Comparison of ENCODE assay signal across 10 mouse cellular contexts in genomic region chr6:71980165-71980564, GRCm38 (mm10).
DNase-seq lines count a peak whose midpoint lies in the region; ATAC-seq and TF ChIP-seq lines count a peak whose summit lies in the region.
"Had no signal": no experiment of that assay in that cellular context is flagged by ENCODE, and none has a peak within 500 bp of the region (broad histone marks: within the 10 kb centered on the region; RNA-seq: fewer than 3 reads in every experiment).

No protein-coding gene starts in this region.

- TF ChIP-seq CTCF in left cerebral cortex, adult 2 months (IDR thresholded peaks at IDR 0.05): no peak

- peak overlapping the region; percentile 1; the same call in 1 of the 2 replicates for H3K4me2 ChIP-seq in heart, embryonic 14.5 days (ENCODE audit: low read length)
- H3K4me2 ChIP-seq in midbrain, embryonic 13.5 days (replicated peaks): no peak overlapping the region

- peaks cover 40% of the 10 kb centered on the region for H3K36me3 ChIP-seq in heart, embryonic 14.5 days (ENCODE audit: control insufficient read depth, insufficient read depth, low read length)
- H3K36me3 ChIP-seq in midbrain, embryonic 13.5 days: peaks cover 64% of the 10 kb centered on the region

- DNase-seq in left cerebral cortex, adult 2 months (ENCODE audit: extremely low spot score in 1 of 2, low spot score in 2 of 2): no peak
- DNase-seq in left cerebral cortex, postnatal 10 days (ENCODE audit: extremely low spot score in 1 of 2, low spot score in 2 of 2): no peak
- no peak for DNase-seq in urinary bladder, postnatal 36 days (ENCODE audit: low spot score in 2 of 2)
- DNase-seq in layer of hippocampus, adult 9-10 months (ENCODE audit: low spot score): no peak
- DNase-seq: lung, adult 18-20 months had no signal

- H3K9ac ChIP-seq in heart, embryonic 14.5 days (ENCODE audit: low read length): no peak overlapping the region
- H3K9ac ChIP-seq in midbrain, embryonic 13.5 days (replicated peaks): no peak overlapping the region

- no peaks in the 10 kb centered on the region for H3K9me3 ChIP-seq in heart, embryonic 14.5 days (ENCODE audit: control insufficient read depth, low read length)
- no peaks in the 10 kb centered on the region for H3K9me3 ChIP-seq in midbrain, embryonic 13.5 days

- WGBS in heart, embryonic 14.5 days: 24% methylated on average over 8 of the region's 8 CpGs
- WGBS in midbrain, embryonic 13.5 days: 90% methylated on average over 8 of the region's 8 CpGs

- H3K27me3 ChIP-seq in heart, embryonic 14.5 days (ENCODE audit: control insufficient read depth, insufficient read depth, low read length): no peaks in the 10 kb centered on the region
- H3K27me3 ChIP-seq in midbrain, embryonic 13.5 days: no peaks in the 10 kb centered on the region

- peak overlapping the region; percentile 76 for H3K27ac ChIP-seq in left cerebral cortex, adult 2 months
- peak overlapping the region; percentile 83 for H3K27ac ChIP-seq in heart, embryonic 14.5 days (replicated peaks in 1 of 2; ENCODE audit: control insufficient read depth in 1 of 2, insufficient read depth in 1 of 2, low read depth in 2 of 2, low read length in 2 of 2)
- H3K27ac ChIP-seq in midbrain, embryonic 13.5 days: no peak overlapping the region

- H3K4me3 ChIP-seq in left cerebral cortex, adult 2 months: no peak overlapping the region
- H3K4me3 ChIP-seq in heart, embryonic 14.5 days (ENCODE audit: control insufficient read depth in 1 of 2, insufficient read depth in 1 of 2, low read depth in 1 of 2, low read length in 2 of 2): no peak overlapping the region
- no peak overlapping the region for H3K4me3 ChIP-seq in midbrain, embryonic 13.5 days (replicated peaks)

- peaks cover 29 to 32% of the 10 kb centered on the region in 2 experiments for H3K4me1 ChIP-seq in heart, embryonic 14.5 days (ENCODE audit: control insufficient read depth in 2 of 2, insufficient read depth in 2 of 2, low read length in 2 of 2)
- no peaks in the 10 kb centered on the region for H3K4me1 ChIP-seq in midbrain, embryonic 13.5 days (replicated peaks)

- intact Hi-C loops in left cerebral cortex, adult 2 months (cut with DNase I): loop anchor here (2.0 to 5.0 kb wide), 2 partner anchors 67 to 237 kb away; no protein-coding TSS in a partner anchor
- intact Hi-C loops in left cerebral cortex, postnatal 10 days (cut with DNase I): no loop called here

- peak; percentile 81 for ATAC-seq in activated CD4-positive, CD25-positive, alpha-beta regulatory T cell, adult 4 months
- peak; percentile 52; the same call in 1 of the 2 replicates for ATAC-seq in heart, embryonic 14.5 days (ENCODE audit: insufficient number of reproducible peaks, insufficient read depth, low FRiP score, low read depth)
- peak; percentile 9; the same call in 1 of the 2 replicates for ATAC-seq in neutrophil, adult 5-6 weeks (ENCODE audit: extremely low read depth, insufficient number of reproducible peaks, low FRiP score, poor library complexity, severe bottlenecking)
- ATAC-seq in midbrain, embryonic 13.5 days: no peak
- ATAC-seq: intestine, embryonic 16.5 days had no signal
